Mouse (Mus musculus) hindbrain, embryonic 11.5 days (tissue): ENCODE data around the gene Abcc5. TPM values are rescaled to one million over a fixed set of nuclear protein-coding genes. Genes with fewer than 3 reads are reported as not detected.

Experiments
- ATAC-seq: fragments of 200-750 bp; cut with Nextera tagmentation; 2 replicates; pipeline ENCODE4 v1.8.0; 2017; ENCODE audit warnings: mild to moderate bottlenecking, moderate TSS enrichment, moderate library complexity; ENCODE audit not compliant: low FRiP score
- DNase-seq: peaks from one replicate; pipeline ENCODE4 v3.0.0-alpha.2; 2015; ENCODE audit warnings: low spot score
- H3K27ac ChIP-seq: fragments of 300-500 bp; sonication (generic); 2 replicates; pipeline ENCODE4 v1.5.1; 2014; ENCODE audit warnings: mild to moderate bottlenecking, low read depth, low read length
- H3K27me3 ChIP-seq: fragments of 300-500 bp; sonication (generic); 2 replicates; pipeline ENCODE4 v1.6.1; 2014; ENCODE audit warnings: mild to moderate bottlenecking, low read length, moderate library complexity, mixed read lengths; ENCODE audit not compliant: control insufficient read depth, insufficient read depth
- H3K36me3 ChIP-seq: fragments of 300-500 bp; sonication (generic); 2 replicates; pipeline ENCODE4 v1.6.1; 2014; ENCODE audit warnings: mild to moderate bottlenecking, low read length, moderate library complexity, mixed read lengths; ENCODE audit not compliant: control insufficient read depth, insufficient read depth
- H3K4me1 ChIP-seq: fragments of 300-500 bp; sonication (generic); replicated peaks from 2 replicates; pipeline ENCODE4 v1.6.1; 2014; ENCODE audit warnings: low read length, mixed read lengths; ENCODE audit not compliant: control insufficient read depth, insufficient read depth
- H3K4me2 ChIP-seq: fragments of 300-500 bp; sonication (generic); replicated peaks from 2 replicates; pipeline ENCODE4 v1.6.1; 2014; ENCODE audit warnings: mild to moderate bottlenecking, low read depth, low read length
- H3K4me3 ChIP-seq: fragments of 300-500 bp; sonication (generic); 2 replicates; pipeline ENCODE4 v1.5.1; 2014; ENCODE audit warnings: low read depth, low read length
- H3K9ac ChIP-seq: fragments of 300-500 bp; sonication (generic); 2 replicates; pipeline ENCODE4 v1.6.1; 2014; ENCODE audit warnings: low read depth, low read length
- H3K9me3 ChIP-seq: fragments of 300-500 bp; sonication (generic); 2 replicates; pipeline ENCODE4 v1.6.1; 2016; ENCODE audit warnings: low read length; ENCODE audit not compliant: control insufficient read depth
- WGBS: fragments of 180-500 bp; shearing (Covaris S2); extraction: QIAGEN DNeasy Blood & Tissue Kit; methylation state at CpG from one replicate; pipeline ENCODE4 v1.1.7; 2014; 5-methylcytosine and 5-hydroxymethylcytosine counted together
- polyA plus RNA-seq: library from polyadenylated mRNA; unstranded; fragments of >200 nt; fragmentation: Nextera tagmentation; extraction: Ambion mirVana; gene quantifications from 2 replicates; pipeline ENCODE4 v1.2.1, GENCODE M21; 2014

The Abcc5 gene
- polyA plus RNA-seq, 1 experiment from 2014 or later: 89.9 TPM

- Histone ChIP-seq H3K4me3 (no peak overlapping the region), H3K4me2 (no peak overlapping the region), H3K27me3 (no peaks in the 10 kb centered on the region), H3K9me3 (no peaks in the 10 kb centered on the region), H3K9ac (no peak overlapping the region), H3K36me3 (no peaks in the 10 kb centered on the region), H3K4me1 (no peaks in the 10 kb centered on the region), H3K27ac (no peak overlapping the region)
- no peak for DNase-seq
- ATAC-seq: no peak
- 91% methylated on average over 2 of the region's 2 CpGs for WGBS
Observed at GRCm38 (mm10) chr16:20415211-20415610, 11.0 kb downstream of the Abcc5 start.

- H3K36me3 ChIP-seq: no peaks in the 10 kb centered on the region
- no peak overlapping the region for H3K9ac ChIP-seq
- ATAC-seq: no peak
- H3K4me3 ChIP-seq: no peak overlapping the region
- H3K27ac ChIP-seq: no peak overlapping the region
- H3K4me1 ChIP-seq: no peaks in the 10 kb centered on the region
- no peak for DNase-seq
- no peaks in the 10 kb centered on the region for H3K9me3 ChIP-seq
- 77% methylated on average over 2 of the region's 2 CpGs for WGBS
- no peak overlapping the region for H3K4me2 ChIP-seq
- no peaks in the 10 kb centered on the region for H3K27me3 ChIP-seq
Observed at GRCm38 (mm10) chr16:20413870-20414331, 12.3 kb downstream of the Abcc5 start.

- H3K4me3 ChIP-seq: no peak overlapping the region
- no peak overlapping the region for H3K27ac ChIP-seq
- DNase-seq (no peak), ATAC-seq (no peak)
- no peaks in the 10 kb centered on the region for H3K36me3 ChIP-seq
- H3K9ac ChIP-seq: no peak overlapping the region
- 79% methylated on average over 8 of the region's 8 CpGs for WGBS
- H3K27me3 ChIP-seq: no peaks in the 10 kb centered on the region
- no peak overlapping the region for H3K4me2 ChIP-seq
- no peaks in the 10 kb centered on the region for H3K9me3 ChIP-seq
- no peaks in the 10 kb centered on the region for H3K4me1 ChIP-seq
Observed at GRCm38 (mm10) chr16:20411958-20412570, 14.1 kb downstream of the Abcc5 start.

GRCm38 (mm10) chr16:20405335-20405734, 20.9 kb downstream of the Abcc5 start:
- Histone ChIP-seq H3K9ac (no peak overlapping the region), H3K4me3 (no peak overlapping the region), H3K36me3 (no peaks in the 10 kb centered on the region), H3K4me2 (no peak overlapping the region), H3K27me3 (no peaks in the 10 kb centered on the region), H3K27ac (no peak overlapping the region), H3K4me1 (no peaks in the 10 kb centered on the region), H3K9me3 (no peaks in the 10 kb centered on the region)
- ATAC-seq (no peak), DNase-seq (no peak)
- 89% methylated on average over 4 of the region's 4 CpGs for WGBS

GRCm38 (mm10) chr16:20403327-20403726, 22.9 kb downstream of the Abcc5 start:
- Histone ChIP-seq H3K27me3 (no peaks in the 10 kb centered on the region), H3K36me3 (no peaks in the 10 kb centered on the region), H3K4me1 (no peaks in the 10 kb centered on the region), H3K27ac (no peak overlapping the region), H3K4me3 (no peak overlapping the region), H3K9me3 (no peaks in the 10 kb centered on the region), H3K4me2 (no peak overlapping the region), H3K9ac (no peak overlapping the region)
- DNase-seq (no peak), ATAC-seq (no peak)
- WGBS: 83% methylated on average over 2 of the region's 2 CpGs

GRCm38 (mm10) chr16:20401592-20401991, 24.6 kb downstream of the Abcc5 start:
- Histone ChIP-seq H3K4me2 (no peak overlapping the region), H3K4me1 (no peaks in the 10 kb centered on the region), H3K9ac (no peak overlapping the region), H3K9me3 (no peaks in the 10 kb centered on the region), H3K27ac (no peak overlapping the region), H3K27me3 (no peaks in the 10 kb centered on the region), H3K36me3 (no peaks in the 10 kb centered on the region), H3K4me3 (no peak overlapping the region)
- no peak for ATAC-seq
- WGBS: 87% methylated on average over 3 of the region's 3 CpGs
- DNase-seq: no peak

- Histone ChIP-seq H3K27me3 (no peaks in the 10 kb centered on the region), H3K4me2 (no peak overlapping the region), H3K4me3 (no peak overlapping the region), H3K4me1 (no peaks in the 10 kb centered on the region), H3K27ac (no peak overlapping the region), H3K36me3 (no peaks in the 10 kb centered on the region), H3K9me3 (no peaks in the 10 kb centered on the region), H3K9ac (no peak overlapping the region)
- no peak for ATAC-seq
- 93% methylated on average over 12 of the region's 12 CpGs for WGBS
- no peak for DNase-seq
Observed at GRCm38 (mm10) chr16:20400707-20401591, 25.2 kb downstream of the Abcc5 start.

GRCm38 (mm10) chr16:20396851-20397250, 29.3 kb downstream of the Abcc5 start:
- 96% methylated on average over 10 of the region's 10 CpGs for WGBS
- no peaks in the 10 kb centered on the region for H3K36me3 ChIP-seq
- no peak for DNase-seq
- no peaks in the 10 kb centered on the region for H3K9me3 ChIP-seq
- no peaks in the 10 kb centered on the region for H3K4me1 ChIP-seq
- no peaks in the 10 kb centered on the region for H3K27me3 ChIP-seq
- H3K4me2 ChIP-seq: no peak overlapping the region
- H3K9ac ChIP-seq: no peak overlapping the region
- no peak overlapping the region for H3K4me3 ChIP-seq
- H3K27ac ChIP-seq: no peak overlapping the region
- ATAC-seq: no peak
